Mouse (Mus musculus) liver, embryonic 16.5 days (tissue): ENCODE measurements around the gene Wdr26. TPM values are rescaled to one million over a fixed set of nuclear protein-coding genes. Genes with fewer than 3 reads are reported as not detected.

Experiments
- ATAC-seq: fragments of 200-750 bp; cut with Nextera tagmentation; 2 replicates; pipeline ENCODE4 v1.8.0; 2017; ENCODE audit warnings: low read depth, mild to moderate bottlenecking, moderate number of reproducible peaks, moderate library complexity
- H3K27ac ChIP-seq: fragments of 300-500 bp; sonication (generic); 2 replicates; pipeline ENCODE4 v1.5.1; 2014; ENCODE audit warnings: mild to moderate bottlenecking, low read length
- H3K27me3 ChIP-seq: fragments of 300-500 bp; sonication (generic); 2 replicates; pipeline ENCODE4 v1.6.1; 2014; ENCODE audit warnings: low read depth, low read length, mixed read lengths; ENCODE audit not compliant: control insufficient read depth, insufficient read depth
- H3K36me3 ChIP-seq: fragments of 300-500 bp; sonication (generic); 2 replicates; pipeline ENCODE4 v1.6.1; 2014; ENCODE audit warnings: mild to moderate bottlenecking; ENCODE audit not compliant: control insufficient read depth, insufficient read depth
- H3K4me1 ChIP-seq: fragments of 300-500 bp; sonication (generic); 2 replicates; pipeline ENCODE4 v1.6.1; 2014; ENCODE audit warnings: low read depth, low read length, mixed read lengths; ENCODE audit not compliant: control insufficient read depth
- H3K4me2 ChIP-seq: fragments of 300-500 bp; sonication (generic); 2 replicates; pipeline ENCODE4 v1.6.1; 2014; ENCODE audit warnings: low read depth, low read length, mixed read lengths
- H3K4me3 ChIP-seq: fragments of 300-500 bp; sonication (generic); 2 replicates; pipeline ENCODE4 v1.5.1; 2014; ENCODE audit warnings: low read depth, mild to moderate bottlenecking, low read length
- H3K9ac ChIP-seq: fragments of 300-500 bp; sonication (generic); 2 replicates; pipeline ENCODE4 v1.6.1; 2014; ENCODE audit warnings: low read depth, low read length
- H3K9me3 ChIP-seq: fragments of 300-500 bp; sonication (generic); replicated peaks from 2 replicates; pipeline ENCODE4 v1.6.1; 2016; ENCODE audit warnings: low read length; ENCODE audit not compliant: control insufficient read depth
- WGBS: fragments of 180-500 bp; shearing (Covaris S2); extraction: QIAGEN DNeasy Blood & Tissue Kit; methylation state at CpG from one replicate; pipeline ENCODE4 v1.1.7; 2014; ENCODE audit not compliant: insufficient replicate concordance; 5-methylcytosine and 5-hydroxymethylcytosine counted together
- polyA plus RNA-seq: library from polyadenylated mRNA; unstranded; fragments of >200 nt; fragmentation: Nextera tagmentation; extraction: Ambion mirVana; gene quantifications from 2 replicates; pipeline ENCODE4 v1.2.1, GENCODE M21; 2015

The Wdr26 gene
- polyA plus RNA-seq, 1 experiment from 2014 or later = 46.1 TPM

DNA sequence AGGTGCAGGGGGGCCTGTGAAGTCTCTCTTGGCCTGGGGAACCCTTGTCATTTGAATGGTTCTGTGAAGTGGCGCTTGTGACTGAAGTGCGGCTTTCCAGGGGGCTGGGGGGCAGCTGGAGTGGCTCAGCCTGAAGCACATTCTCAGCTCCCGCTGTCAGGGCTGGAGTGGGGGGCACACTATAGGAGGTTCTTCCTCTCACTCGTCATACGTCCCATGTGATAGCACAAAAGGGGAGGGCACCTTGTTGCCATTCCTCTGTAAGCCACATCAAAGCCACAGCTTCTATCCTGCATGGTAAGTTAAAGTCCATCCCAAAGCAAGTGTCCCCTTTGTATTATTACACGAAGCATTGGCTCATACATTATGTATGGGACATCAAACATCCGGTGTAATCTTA is 19.5 kb upstream of the Wdr26 start:
- Histone ChIP-seq H3K36me3 (no peaks in the 10 kb centered on the region), H3K9me3 (no peaks in the 10 kb centered on the region), H3K4me2 (peak overlapping the region; percentile 40), H3K27me3 (no peaks in the 10 kb centered on the region), H3K27ac (peak overlapping the region; percentile 92), H3K4me1 (peaks cover 50% of the 10 kb centered on the region), H3K4me3 (no peak overlapping the region), H3K9ac (peak overlapping the region; percentile 65)
- ATAC-seq = no peak
- 61% methylated on average over 7 of the region's 7 CpGs for WGBS

- no peaks in the 10 kb centered on the region for H3K9me3 ChIP-seq
- peak overlapping the region; percentile 65 for H3K9ac ChIP-seq
- peak overlapping the region; percentile 30; the same call in 1 of the 2 replicates for H3K4me3 ChIP-seq
- peak overlapping the region; percentile 92 for H3K27ac ChIP-seq
- H3K36me3 ChIP-seq = no peaks in the 10 kb centered on the region
- ATAC-seq = peak; percentile 77
- no peaks in the 10 kb centered on the region for H3K27me3 ChIP-seq
- H3K4me1 ChIP-seq = peaks cover 50% of the 10 kb centered on the region
- H3K4me2 ChIP-seq = peak overlapping the region; percentile 40
- WGBS = 29% methylated on average over 10 of the region's 10 CpGs
Measured at GRCm38 (mm10) chr1:181230731-181231148, 18.9 kb upstream of the Wdr26 start.

GRCm38 (mm10) chr1:181229046-181229445 is 17.2 kb upstream of the Wdr26 start:
- no peaks in the 10 kb centered on the region for H3K27me3 ChIP-seq
- H3K9me3 ChIP-seq = no peaks in the 10 kb centered on the region
- H3K36me3 ChIP-seq = no peaks in the 10 kb centered on the region
- no peak overlapping the region for H3K4me3 ChIP-seq
- H3K27ac ChIP-seq = 0 out of 2 replicates have a peak overlapping the region, but pooled peaks have one; percentile 9
- 57% methylated on average over 5 of the region's 5 CpGs for WGBS
- peaks cover 43% of the 10 kb centered on the region for H3K4me1 ChIP-seq
- no peak for ATAC-seq
- H3K9ac ChIP-seq = no peak overlapping the region
- H3K4me2 ChIP-seq = no peak overlapping the region

- no peaks in the 10 kb centered on the region for H3K27me3 ChIP-seq
- peaks cover 40% of the 10 kb centered on the region for H3K4me1 ChIP-seq
- 0 out of 2 replicates have a peak overlapping the region, but pooled peaks have one; percentile 4 for H3K27ac ChIP-seq
- ATAC-seq = no peak
- no peak overlapping the region for H3K9ac ChIP-seq
- no peak overlapping the region for H3K4me3 ChIP-seq
- no peaks in the 10 kb centered on the region for H3K36me3 ChIP-seq
- no peaks in the 10 kb centered on the region for H3K9me3 ChIP-seq
- H3K4me2 ChIP-seq = no peak overlapping the region
- WGBS = 70% methylated on average over 5 of the region's 5 CpGs
Measured at GRCm38 (mm10) chr1:181228591-181228990, 16.8 kb upstream of the Wdr26 start.

DNA sequence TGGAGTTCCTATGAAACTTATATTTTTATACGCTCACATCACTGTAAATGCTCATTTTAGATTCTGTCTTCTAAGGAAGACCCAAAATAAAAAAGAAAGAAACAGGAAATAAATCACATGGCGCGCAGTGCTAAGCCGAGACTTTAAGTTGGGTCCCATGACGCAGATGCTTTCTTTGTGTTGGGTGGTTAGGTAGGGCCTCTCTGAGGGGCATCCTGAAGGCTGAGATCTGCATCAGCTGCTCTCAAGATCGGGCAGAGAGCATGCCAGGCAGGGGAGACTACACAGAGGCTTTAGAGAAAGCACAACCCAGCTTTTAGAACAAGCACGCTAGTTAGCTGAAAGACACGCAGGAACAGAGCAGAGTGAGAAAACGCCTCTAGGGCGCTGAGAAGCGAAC is 16.0 kb upstream of the Wdr26 start:
- 79% methylated on average over 11 of the region's 11 CpGs for WGBS
- H3K9ac ChIP-seq = no peak overlapping the region
- H3K4me1 ChIP-seq = peaks cover 40% of the 10 kb centered on the region
- H3K4me2 ChIP-seq = no peak overlapping the region
- H3K27ac ChIP-seq = no peak overlapping the region
- H3K27me3 ChIP-seq = no peaks in the 10 kb centered on the region
- H3K4me3 ChIP-seq = no peak overlapping the region
- ATAC-seq = no peak
- no peaks in the 10 kb centered on the region for H3K9me3 ChIP-seq
- H3K36me3 ChIP-seq = no peaks in the 10 kb centered on the region

GRCm38 (mm10) chr1:181226850-181227249 is 15.0 kb upstream of the Wdr26 start:
- WGBS = 11% methylated on average over 11 of the region's 11 CpGs
- ATAC-seq = no peak
- H3K27me3 ChIP-seq = no peaks in the 10 kb centered on the region
- H3K36me3 ChIP-seq = no peaks in the 10 kb centered on the region
- no peak overlapping the region for H3K4me2 ChIP-seq
- H3K27ac ChIP-seq = no peak overlapping the region
- H3K4me1 ChIP-seq = peaks cover 31% of the 10 kb centered on the region
- no peak overlapping the region for H3K4me3 ChIP-seq
- H3K9ac ChIP-seq = no peak overlapping the region
- no peaks in the 10 kb centered on the region for H3K9me3 ChIP-seq

GRCm38 (mm10) chr1:181225281-181225680 is 13.5 kb upstream of the Wdr26 start:
- no peak for ATAC-seq
- WGBS = 58% methylated on average over 5 of the region's 5 CpGs
- Histone ChIP-seq H3K27ac (no peak overlapping the region), H3K9ac (no peak overlapping the region), H3K9me3 (no peaks in the 10 kb centered on the region), H3K36me3 (no peaks in the 10 kb centered on the region), H3K27me3 (no peaks in the 10 kb centered on the region), H3K4me2 (no peak overlapping the region), H3K4me3 (no peak overlapping the region), H3K4me1 (peaks cover 20% of the 10 kb centered on the region)

DNA sequence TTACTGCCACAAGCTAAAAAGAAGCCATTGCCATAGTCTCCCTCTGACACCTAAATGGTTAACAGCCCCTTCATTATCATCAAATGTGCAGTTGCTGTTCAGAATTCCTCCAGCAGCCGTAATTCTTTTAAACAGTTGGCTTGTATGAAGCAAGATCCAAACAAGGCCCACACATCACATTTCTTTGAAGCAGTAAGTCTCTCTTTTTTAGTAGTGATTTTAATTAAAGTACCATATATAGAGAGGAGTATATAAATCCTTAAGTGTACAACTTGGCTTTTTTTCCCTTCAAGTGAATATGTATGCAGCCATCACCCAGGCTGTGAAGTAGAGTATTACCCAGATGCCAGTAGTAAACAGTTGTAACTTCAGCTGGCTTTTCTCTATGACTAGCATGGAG is 10.2 kb upstream of the Wdr26 start:
- H3K9me3 ChIP-seq = no peaks in the 10 kb centered on the region
- H3K9ac ChIP-seq = no peak overlapping the region
- H3K4me2 ChIP-seq = no peak overlapping the region
- no peak for ATAC-seq
- 23% methylated on average over 1 of the region's 1 CpGs for WGBS
- H3K4me3 ChIP-seq = no peak overlapping the region
- H3K27me3 ChIP-seq = no peaks in the 10 kb centered on the region
- H3K36me3 ChIP-seq = no peaks in the 10 kb centered on the region
- no peak overlapping the region for H3K27ac ChIP-seq
- H3K4me1 ChIP-seq = peaks cover 12% of the 10 kb centered on the region

DNA sequence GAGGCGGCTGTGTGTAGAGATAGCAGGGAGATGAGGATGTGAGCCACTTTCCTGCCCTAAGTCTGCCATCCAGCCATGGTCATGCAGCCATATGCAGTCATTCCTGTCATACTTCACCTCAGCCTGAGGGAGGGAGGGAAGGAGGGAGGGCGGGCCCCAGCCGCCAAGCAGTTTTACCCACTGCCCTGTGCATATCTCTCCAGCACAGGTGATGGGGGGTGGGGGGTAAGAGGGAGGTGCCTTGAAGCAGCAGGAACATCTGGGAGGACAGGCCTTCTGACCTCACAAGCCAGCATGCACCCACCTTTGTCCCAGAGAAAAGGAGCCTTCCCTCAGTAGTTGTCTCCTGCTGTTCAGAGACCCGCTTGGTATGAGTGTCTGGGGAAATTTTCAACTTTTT is 4.5 kb upstream of the Wdr26 start:
- Histone ChIP-seq H3K27ac (peak overlapping the region; percentile 99), H3K9me3 (no peaks in the 10 kb centered on the region), H3K4me2 (peak overlapping the region; percentile 63), H3K36me3 (no peaks in the 10 kb centered on the region), H3K4me3 (peak overlapping the region; percentile 50), H3K4me1 (peaks cover 41% of the 10 kb centered on the region), H3K27me3 (no peaks in the 10 kb centered on the region), H3K9ac (peak overlapping the region; percentile 69)
- WGBS = 39% methylated on average over 4 of the region's 4 CpGs
- ATAC-seq = peak; percentile 91
